Mouse (Mus musculus) thymus, adult 2 months (tissue): Measurements from ENCODE around the gene Acp7.

Source experiments
- CTCF ChIP-seq: fragments of 200-500 bp; IDR thresholded peaks from 2 replicates; pipeline ENCODE4 v1.5.1; 2012; ENCODE audit warnings: mild to moderate bottlenecking, control low read depth, low read length, moderate library complexity, borderline replicate concordance; ENCODE audit not compliant: control insufficient read depth, poor library complexity, insufficient read depth; ENCODE audit errors: extremely low read depth
- POLR2A ChIP-seq: fragments of 200-500 bp; IDR thresholded peaks from 2 replicates; pipeline ENCODE4 v1.6.1; 2012; ENCODE audit warnings: mild to moderate bottlenecking, low read length, control low read depth, moderate library complexity; ENCODE audit not compliant: control insufficient read depth, poor library complexity, insufficient read depth; ENCODE audit errors: extremely low read depth

- no peak for TF ChIP-seq POLR2A
- no peak for TF ChIP-seq CTCF
Measured at GRCm38 (mm10) chr7:28598951-28599350, 32.2 kb downstream of the Acp7 start.
